Mouse (Mus musculus): Measurements from ENCODE around the gene Pofut1. TPM values are rescaled to one million over a fixed set of nuclear protein-coding genes. Genes with fewer than 3 reads are reported as not detected.

The Pofut1 gene
- polyA plus RNA-seq, 1 experiment from 2014 or later: 13.4 TPM

GRCm38 (mm10) chr2:153283919-153284318 is 42.6 kb downstream of the Pofut1 start:
- no peak for ATAC-seq (ENCODE audit: insufficient number of reproducible peaks, insufficient read depth, low FRiP score, low read depth)
- Histone ChIP-seq H3K9me3 (ENCODE audit: control insufficient read depth, low read depth, low read length) (no peaks in the 10 kb centered on the region), H3K27ac (ENCODE audit: low read length) (no peak overlapping the region), H3K27me3 (ENCODE audit: control insufficient read depth, insufficient read depth, low read length) (no peaks in the 10 kb centered on the region), H3K4me3 (ENCODE audit: low read depth, low read length) (no peak overlapping the region), H3K4me2 (replicated peaks; ENCODE audit: low read depth, low read length) (no peak overlapping the region), H3K9ac (replicated peaks; ENCODE audit: low read depth, low read length) (no peak overlapping the region), H3K36me3 (ENCODE audit: control insufficient read depth, insufficient read depth, low read length) (no peaks in the 10 kb centered on the region), H3K4me1 (ENCODE audit: control insufficient read depth, insufficient read depth, low read length) (0 out of 2 replicates have a peak, but pooled peaks cover 6% of the 10 kb centered on the region)
- WGBS: 86% methylated on average over 6 of the region's 6 CpGs

GRCm38 (mm10) chr2:153286524-153286923 is 45.2 kb downstream of the Pofut1 start:
- H3K4me3 ChIP-seq (ENCODE audit: low read depth, low read length): no peak overlapping the region
- no peak overlapping the region for H3K4me2 ChIP-seq (replicated peaks; ENCODE audit: low read depth, low read length)
- no peak overlapping the region for H3K27ac ChIP-seq (ENCODE audit: low read length)
- 0 out of 2 replicates have a peak, but pooled peaks cover 6% of the 10 kb centered on the region for H3K4me1 ChIP-seq (ENCODE audit: control insufficient read depth, insufficient read depth, low read length)
- H3K9ac ChIP-seq (replicated peaks; ENCODE audit: low read depth, low read length): no peak overlapping the region
- 84% methylated on average over 4 of the region's 4 CpGs for WGBS
- no peak for ATAC-seq (ENCODE audit: insufficient number of reproducible peaks, insufficient read depth, low FRiP score, low read depth)
- H3K9me3 ChIP-seq (ENCODE audit: control insufficient read depth, low read depth, low read length): no peaks in the 10 kb centered on the region
- H3K27me3 ChIP-seq (ENCODE audit: control insufficient read depth, insufficient read depth, low read length): no peaks in the 10 kb centered on the region
- no peaks in the 10 kb centered on the region for H3K36me3 ChIP-seq (ENCODE audit: control insufficient read depth, insufficient read depth, low read length)

GRCm38 (mm10) chr2:153287835-153288234 is 46.5 kb downstream of the Pofut1 start:
- Histone ChIP-seq H3K4me3 (ENCODE audit: low read depth, low read length) (no peak overlapping the region), H3K4me2 (replicated peaks; ENCODE audit: low read depth, low read length) (no peak overlapping the region), H3K27ac (ENCODE audit: low read length) (no peak overlapping the region), H3K27me3 (ENCODE audit: control insufficient read depth, insufficient read depth, low read length) (no peaks in the 10 kb centered on the region), H3K4me1 (ENCODE audit: control insufficient read depth, insufficient read depth, low read length) (peaks cover 15% of the 10 kb centered on the region), H3K9me3 (ENCODE audit: control insufficient read depth, low read depth, low read length) (no peaks in the 10 kb centered on the region), H3K9ac (replicated peaks; ENCODE audit: low read depth, low read length) (no peak overlapping the region), H3K36me3 (ENCODE audit: control insufficient read depth, insufficient read depth, low read length) (no peaks in the 10 kb centered on the region)
- 37% methylated on average over 6 of the region's 6 CpGs for WGBS
- no peak for ATAC-seq (ENCODE audit: insufficient number of reproducible peaks, insufficient read depth, low FRiP score, low read depth)

- peak; percentile 92 for ATAC-seq (ENCODE audit: insufficient number of reproducible peaks, insufficient read depth, low FRiP score, low read depth)
- under 1% methylated on average over 61 of the region's 63 CpGs for WGBS
- Histone ChIP-seq H3K9ac (replicated peaks; ENCODE audit: low read depth, low read length) (peak within 1 kb of the TSS; percentile 74), H3K9me3 (ENCODE audit: control insufficient read depth, low read depth, low read length) (no peaks in the 10 kb centered on the region), H3K36me3 (ENCODE audit: control insufficient read depth, insufficient read depth, low read length) (no peaks in the 10 kb centered on the region), H3K4me1 (ENCODE audit: control insufficient read depth, insufficient read depth, low read length) (peaks cover 15% of the 10 kb centered on the region), H3K4me2 (replicated peaks; ENCODE audit: low read depth, low read length) (peak within 1 kb of the TSS; percentile 79), H3K4me3 (ENCODE audit: low read depth, low read length) (peak within 1 kb of the TSS; percentile 100), H3K27ac (ENCODE audit: low read length) (no peak within 1 kb of the TSS), H3K27me3 (ENCODE audit: control insufficient read depth, insufficient read depth, low read length) (no peaks in the 10 kb centered on the region)
Observed at GRCm38 (mm10) chr2:153290938-153291928, 49.9 kb downstream of the Pofut1 start, which contains the start of gene Kif3b. Gene Kif3b (plus strand): TSS chr2:153291413.

- peak overlapping the region; percentile 79 for H3K4me2 ChIP-seq (replicated peaks; ENCODE audit: low read depth, low read length)
- ATAC-seq (ENCODE audit: insufficient number of reproducible peaks, insufficient read depth, low FRiP score, low read depth): peak; percentile 35; the same call in 1 of the 2 replicates
- WGBS: 47% methylated on average over 7 of the region's 7 CpGs
- H3K9ac ChIP-seq (replicated peaks; ENCODE audit: low read depth, low read length): no peak overlapping the region; the same call in 1 of the 2 replicates
- H3K4me1 ChIP-seq (ENCODE audit: control insufficient read depth, insufficient read depth, low read length): peaks cover 15% of the 10 kb centered on the region
- H3K27ac ChIP-seq (ENCODE audit: low read length): no peak overlapping the region
- H3K27me3 ChIP-seq (ENCODE audit: control insufficient read depth, insufficient read depth, low read length): no peaks in the 10 kb centered on the region
- H3K4me3 ChIP-seq (ENCODE audit: low read depth, low read length): peak overlapping the region; percentile 100; the same call in 1 of the 2 replicates
- no peaks in the 10 kb centered on the region for H3K9me3 ChIP-seq (ENCODE audit: control insufficient read depth, low read depth, low read length)
- no peaks in the 10 kb centered on the region for H3K36me3 ChIP-seq (ENCODE audit: control insufficient read depth, insufficient read depth, low read length)
Observed at GRCm38 (mm10) chr2:153292305-153292861, 51.0 kb downstream of the Pofut1 start.

GRCm38 (mm10) chr2:153295196-153295595 is 53.9 kb downstream of the Pofut1 start:
- H3K9ac ChIP-seq (replicated peaks; ENCODE audit: low read depth, low read length): no peak overlapping the region
- WGBS: 84% methylated on average over 4 of the region's 4 CpGs
- ATAC-seq (ENCODE audit: insufficient number of reproducible peaks, insufficient read depth, low FRiP score, low read depth): no peak

GRCm38 (mm10) chr2:153297771-153298170 is 56.4 kb downstream of the Pofut1 start:
- Histone ChIP-seq H3K27ac (ENCODE audit: low read length) (no peak overlapping the region), H3K4me2 (replicated peaks; ENCODE audit: low read depth, low read length) (no peak overlapping the region), H3K4me1 (ENCODE audit: control insufficient read depth, insufficient read depth, low read length) (0 out of 2 replicates have a peak, but pooled peaks cover 9% of the 10 kb centered on the region), H3K9ac (replicated peaks; ENCODE audit: low read depth, low read length) (no peak overlapping the region), H3K36me3 (ENCODE audit: control insufficient read depth, insufficient read depth, low read length) (no peaks in the 10 kb centered on the region), H3K9me3 (ENCODE audit: control insufficient read depth, low read depth, low read length) (no peaks in the 10 kb centered on the region), H3K4me3 (ENCODE audit: low read depth, low read length) (no peak overlapping the region), H3K27me3 (ENCODE audit: control insufficient read depth, insufficient read depth, low read length) (no peaks in the 10 kb centered on the region)
- WGBS: 77% methylated on average over 4 of the region's 4 CpGs
- ATAC-seq (ENCODE audit: insufficient number of reproducible peaks, insufficient read depth, low FRiP score, low read depth): no peak

More at GRCm38 (mm10) chr2:153295196-153295595, 53.9 kb downstream of the Pofut1 start:
- no peaks in the 10 kb centered on the region for H3K36me3 ChIP-seq (ENCODE audit: control insufficient read depth, insufficient read depth, low read length)
- H3K9me3 ChIP-seq (ENCODE audit: control insufficient read depth, low read depth, low read length): no peaks in the 10 kb centered on the region
- no peaks in the 10 kb centered on the region for H3K27me3 ChIP-seq (ENCODE audit: control insufficient read depth, insufficient read depth, low read length)
- no peak overlapping the region for H3K4me3 ChIP-seq (ENCODE audit: low read depth, low read length)
- H3K27ac ChIP-seq (ENCODE audit: low read length): no peak overlapping the region
- peaks cover 19% of the 10 kb centered on the region for H3K4me1 ChIP-seq (ENCODE audit: control insufficient read depth, insufficient read depth, low read length)
- no peak overlapping the region for H3K4me2 ChIP-seq (replicated peaks; ENCODE audit: low read depth, low read length)

- Histone ChIP-seq H3K27me3 (ENCODE audit: control insufficient read depth, insufficient read depth, low read length) (no peaks in the 10 kb centered on the region), H3K9ac (replicated peaks; ENCODE audit: low read depth, low read length) (no peak overlapping the region), H3K9me3 (ENCODE audit: control insufficient read depth, low read depth, low read length) (no peaks in the 10 kb centered on the region), H3K4me3 (ENCODE audit: low read depth, low read length) (no peak overlapping the region), H3K4me1 (ENCODE audit: control insufficient read depth, insufficient read depth, low read length) (0 out of 2 replicates have a peak, but pooled peaks cover 9% of the 10 kb centered on the region), H3K36me3 (ENCODE audit: control insufficient read depth, insufficient read depth, low read length) (no peaks in the 10 kb centered on the region), H3K4me2 (replicated peaks; ENCODE audit: low read depth, low read length) (no peak overlapping the region), H3K27ac (ENCODE audit: low read length) (no peak overlapping the region)
- no peak for ATAC-seq (ENCODE audit: insufficient number of reproducible peaks, insufficient read depth, low FRiP score, low read depth)
- WGBS: 33% methylated on average over 4 of the region's 4 CpGs
Observed at GRCm38 (mm10) chr2:153298460-153298859, 57.1 kb downstream of the Pofut1 start.

Data from stomach, embryonic 14.5 days (tissue).